Mouse (Mus musculus) limb, embryonic 13.5 days (tissue): ENCODE measurements around the gene Fgf13. TPM values are rescaled to one million over a fixed set of nuclear protein-coding genes. Genes with fewer than 3 reads are reported as not detected.

Experiments
- ATAC-seq: fragments of 200-750 bp; cut with Nextera tagmentation; 2 replicates; pipeline ENCODE4 v1.8.0; 2017; ENCODE audit warnings: low read depth, moderate number of reproducible peaks, moderate TSS enrichment; ENCODE audit not compliant: low FRiP score
- H3K27ac ChIP-seq: fragments of 300-500 bp; sonication (generic); 2 replicates; pipeline ENCODE4 v1.5.1; 2015; ENCODE audit warnings: inconsistent platforms, mild to moderate bottlenecking, moderate library complexity
- H3K27me3 ChIP-seq: fragments of 300-500 bp; sonication (generic); 2 replicates; pipeline ENCODE4 v1.6.1; 2015; ENCODE audit warnings: mild to moderate bottlenecking, inconsistent platforms
- H3K36me3 ChIP-seq: fragments of 300-500 bp; sonication (generic); 2 replicates; pipeline ENCODE4 v1.6.1; 2015; ENCODE audit warnings: inconsistent platforms, mild to moderate bottlenecking, moderate library complexity
- H3K4me1 ChIP-seq: fragments of 300-500 bp; sonication (generic); 2 replicates; pipeline ENCODE4 v1.6.1; 2015; ENCODE audit warnings: inconsistent platforms
- H3K4me2 ChIP-seq: fragments of 300-500 bp; sonication (generic); replicated peaks from 2 replicates; pipeline ENCODE4 v1.6.1; 2015; ENCODE audit warnings: inconsistent platforms, mild to moderate bottlenecking, moderate library complexity
- H3K4me3 ChIP-seq: fragments of 300-500 bp; sonication (generic); 2 replicates; pipeline ENCODE4 v1.5.1; 2015; ENCODE audit warnings: moderate library complexity, mild to moderate bottlenecking, inconsistent platforms
- H3K9ac ChIP-seq: fragments of 300-500 bp; sonication (generic); 2 replicates; pipeline ENCODE4 v1.6.1; 2015; ENCODE audit warnings: mild to moderate bottlenecking, inconsistent platforms
- H3K9me3 ChIP-seq: fragments of 300-500 bp; sonication (generic); 2 replicates; pipeline ENCODE4 v1.6.1; 2016; ENCODE audit warnings: inconsistent platforms
- WGBS: fragments of 180-500 bp; shearing (Covaris S2); methylation state at CpG from one replicate; pipeline ENCODE4 v1.1.7; 2015; 5-methylcytosine and 5-hydroxymethylcytosine counted together
- microRNA counts: library from miRNA; unstranded; fragments of <30 nt; microRNA quantifications from one replicate; lab custom pipeline; 2016
- microRNA-seq: library from miRNA; unstranded; fragments of <30 nt; microRNA quantifications from one replicate; pipeline ENCODE4, GENCODE M21; 2016
- polyA plus RNA-seq: library from polyadenylated mRNA; unstranded; fragments of >200 nt; fragmentation: Nextera tagmentation; extraction: Ambion mirVana; gene quantifications from 2 replicates; pipeline ENCODE4 v1.2.1, GENCODE M21; 2015

Gene Fgf13
- polyA plus RNA-seq, 1 experiment from 2014 or later = 19.9 TPM

- H3K4me1 ChIP-seq = no peaks in the 10 kb centered on the region
- no peaks in the 10 kb centered on the region for H3K27me3 ChIP-seq
- no peak for ATAC-seq
Observed at GRCm38 (mm10) chrX:59080427-59080826, 487.4 kb downstream of the Fgf13 start.

GRCm38 (mm10) chrX:59072083-59072482 is 495.8 kb downstream of the Fgf13 start:
- WGBS = 82% methylated on average over 3 of the region's 3 CpGs
- no peak overlapping the region for H3K4me3 ChIP-seq
- H3K27ac ChIP-seq = no peak overlapping the region
- ATAC-seq = no peak
- no peaks in the 10 kb centered on the region for H3K9me3 ChIP-seq
- H3K27me3 ChIP-seq = no peaks in the 10 kb centered on the region
- no peaks in the 10 kb centered on the region for H3K36me3 ChIP-seq
- H3K9ac ChIP-seq = no peak overlapping the region
- H3K4me1 ChIP-seq = no peaks in the 10 kb centered on the region
- H3K4me2 ChIP-seq = no peak overlapping the region

More at GRCm38 (mm10) chrX:59080427-59080826, 487.4 kb downstream of the Fgf13 start:
- no peak overlapping the region for H3K9ac ChIP-seq
- H3K4me3 ChIP-seq = no peak overlapping the region
- no peaks in the 10 kb centered on the region for H3K9me3 ChIP-seq
- H3K36me3 ChIP-seq = no peaks in the 10 kb centered on the region
- no peak overlapping the region for H3K4me2 ChIP-seq
- no peak overlapping the region for H3K27ac ChIP-seq

- H3K4me3 ChIP-seq = no peak overlapping the region
- no peaks in the 10 kb centered on the region for H3K4me1 ChIP-seq
- H3K9ac ChIP-seq = no peak overlapping the region
- no peaks in the 10 kb centered on the region for H3K36me3 ChIP-seq
- 84% methylated on average over 4 of the region's 4 CpGs for WGBS
- no peak for ATAC-seq
- no peak overlapping the region for H3K27ac ChIP-seq
- no peaks in the 10 kb centered on the region for H3K27me3 ChIP-seq
- no peak overlapping the region for H3K4me2 ChIP-seq
- no peaks in the 10 kb centered on the region for H3K9me3 ChIP-seq
Observed at GRCm38 (mm10) chrX:59063157-59063556, 504.7 kb downstream of the Fgf13 start.

DNA sequence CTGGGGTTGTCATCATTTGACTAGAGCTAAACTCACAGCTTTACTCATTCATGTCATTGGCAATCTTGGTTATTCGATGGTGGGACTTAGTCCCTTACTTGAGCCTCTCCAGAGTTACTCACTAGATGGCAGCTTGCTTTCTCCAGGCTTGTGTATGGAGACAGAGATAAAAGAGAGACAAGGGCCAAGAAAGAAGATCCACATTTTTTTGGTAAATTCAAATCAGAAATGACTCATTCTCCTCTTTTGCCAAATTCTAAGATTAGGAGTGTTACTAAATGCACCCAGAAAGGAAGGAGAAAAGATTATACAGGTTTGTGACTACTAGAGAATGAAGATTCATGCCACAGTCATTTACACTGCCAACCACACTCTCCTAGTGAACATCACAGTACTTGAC is 532.9 kb downstream of the Fgf13 start:
- Histone ChIP-seq H3K4me3 (no peak overlapping the region), H3K4me2 (no peak overlapping the region), H3K36me3 (no peaks in the 10 kb centered on the region), H3K27me3 (no peaks in the 10 kb centered on the region), H3K27ac (no peak overlapping the region), H3K9ac (no peak overlapping the region), H3K9me3 (no peaks in the 10 kb centered on the region), H3K4me1 (no peaks in the 10 kb centered on the region)
- WGBS = 60% methylated on average over 1 of the region's 1 CpGs
- ATAC-seq = no peak

MicroRNAs within 50 kb of the gene (microRNA counts, 519-probe panel; counts per million panel counts)
- not detected for microRNA mmu-miR-504 (lab: Ali Mortazavi, UCI)

Small RNA genes within 50 kb of the gene (microRNA-seq; reads per million reads assigned to microRNA genes)
- 4.4 reads per million, percentile 18 among the genes with 10 or more reads in this experiment for gene Mir504
